Mouse (Mus musculus): ENCODE results near the gene Mdga2.

Gene Mdga2

GRCm38 (mm10) chr12:67056621-67057020 is 165.7 kb downstream of the Mdga2 start:
- DNase-seq (ENCODE audit: low read depth, low spot score) = no peak

GRCm38 (mm10) chr12:67045099-67045750 is 177.1 kb downstream of the Mdga2 start:
- no peak for DNase-seq (ENCODE audit: low read depth, low spot score)

- no peak for DNase-seq (ENCODE audit: low read depth, low spot score)
Observed at GRCm38 (mm10) chr12:67041865-67042264, 180.5 kb downstream of the Mdga2 start.

- no peak for DNase-seq (ENCODE audit: low read depth, low spot score)
Observed at GRCm38 (mm10) chr12:67035509-67036261, 186.7 kb downstream of the Mdga2 start.

GRCm38 (mm10) chr12:67017192-67017591 is 205.2 kb downstream of the Mdga2 start:
- DNase-seq (ENCODE audit: low read depth, low spot score) = no peak

GRCm38 (mm10) chr12:67011368-67011767 is 211.0 kb downstream of the Mdga2 start:
- no peak for DNase-seq (ENCODE audit: low read depth, low spot score)

- DNase-seq (ENCODE audit: low read depth, low spot score) = no peak
Observed at GRCm38 (mm10) chr12:67010318-67010717, 212.0 kb downstream of the Mdga2 start.

- no peak for DNase-seq (ENCODE audit: low read depth, low spot score)
Observed at GRCm38 (mm10) chr12:67009191-67009590, 213.2 kb downstream of the Mdga2 start.

GRCm38 (mm10) chr12:66954129-66954528 is 268.2 kb downstream of the Mdga2 start:
- no peak for DNase-seq (ENCODE audit: low read depth, low spot score)

- no peak for DNase-seq (ENCODE audit: low read depth, low spot score)
Observed at GRCm38 (mm10) chr12:66915741-66916140, 306.6 kb downstream of the Mdga2 start.

GRCm38 (mm10) chr12:66899366-66899765 is 323.0 kb downstream of the Mdga2 start:
- DNase-seq (ENCODE audit: low read depth, low spot score) = no peak

- no peak for DNase-seq (ENCODE audit: low read depth, low spot score)
Observed at GRCm38 (mm10) chr12:66896790-66897189, 325.6 kb downstream of the Mdga2 start.

- no peak for DNase-seq (ENCODE audit: low read depth, low spot score)
Observed at GRCm38 (mm10) chr12:66890296-66890695, 332.1 kb downstream of the Mdga2 start.

GRCm38 (mm10) chr12:66889276-66889675 is 333.1 kb downstream of the Mdga2 start:
- no peak for DNase-seq (ENCODE audit: low read depth, low spot score)

GRCm38 (mm10) chr12:66888636-66889035 is 333.7 kb downstream of the Mdga2 start:
- no peak for DNase-seq (ENCODE audit: low read depth, low spot score)

- no peak for DNase-seq (ENCODE audit: low read depth, low spot score)
Observed at GRCm38 (mm10) chr12:66866199-66866598, 356.1 kb downstream of the Mdga2 start.

- DNase-seq (ENCODE audit: low read depth, low spot score) = no peak
Observed at GRCm38 (mm10) chr12:66853167-66853566, 369.2 kb downstream of the Mdga2 start.

- DNase-seq (ENCODE audit: low read depth, low spot score) = no peak
Observed at GRCm38 (mm10) chr12:66840336-66840735, 382.0 kb downstream of the Mdga2 start.

GRCm38 (mm10) chr12:66755653-66756052 is 466.7 kb downstream of the Mdga2 start:
- no peak for DNase-seq (ENCODE audit: low read depth, low spot score)

GRCm38 (mm10) chr12:66734536-66734935 is 487.8 kb downstream of the Mdga2 start:
- DNase-seq (ENCODE audit: low read depth, low spot score) = no peak

- DNase-seq (ENCODE audit: low read depth, low spot score) = no peak
Observed at GRCm38 (mm10) chr12:66724474-66724873, 497.9 kb downstream of the Mdga2 start.

- no peak for DNase-seq (ENCODE audit: low read depth, low spot score)
Observed at GRCm38 (mm10) chr12:66708334-66708733, 514.0 kb downstream of the Mdga2 start.

GRCm38 (mm10) chr12:66707431-66707830 is 514.9 kb downstream of the Mdga2 start:
- DNase-seq (ENCODE audit: low read depth, low spot score) = no peak
